Mouse (Mus musculus) megakaryocyte-erythroid progenitor cell, adult 5-6 weeks (primary cell): ENCODE measurements around the gene Gm26938. TPM values are rescaled to one million over a fixed set of nuclear protein-coding genes. Genes with fewer than 3 reads are reported as not detected.

Experiments used
- ATAC-seq: replicated peaks from 2 replicates; pipeline ENCODE4 v1.8.0; 2016; ENCODE audit warnings: mild to moderate bottlenecking, inconsistent platforms; ENCODE audit not compliant: severe bottlenecking, poor library complexity, low FRiP score, low TSS enrichment
- total RNA-seq, 2 experiments: library from RNA; stranded (forward) in 1 of 2; stranded (reverse) in 1 of 2; fragments of 200-1000, 215-1000 nt in 1 of 2; fragments of >200 nt in 1 of 2; fragmentation: Nextera tagmentation in 1 of 2; gene quantifications; 2 replicates each; pipeline ENCODE4 v1.2.3; 2014 to 2017

The Gm26938 gene
- total RNA-seq, 2 experiments from 2014 or later: not detected

GRCm38 (mm10) chr5:139797473-139798167, 28.6 kb downstream of the Gm26938 start:
- ATAC-seq: no peak

- no peak for ATAC-seq
Observed at GRCm38 (mm10) chr5:139796900-139797299, 29.3 kb downstream of the Gm26938 start.

- no peak for ATAC-seq
Observed at GRCm38 (mm10) chr5:139796001-139796620, 30.1 kb downstream of the Gm26938 start.

GRCm38 (mm10) chr5:139794938-139795337, 31.3 kb downstream of the Gm26938 start:
- peak; percentile 19; the same call in 1 of the 2 replicates for ATAC-seq

- ATAC-seq: no peak
Observed at GRCm38 (mm10) chr5:139794137-139794536, 32.1 kb downstream of the Gm26938 start.

- ATAC-seq: no peak
Observed at GRCm38 (mm10) chr5:139793338-139794089, 32.7 kb downstream of the Gm26938 start.

GRCm38 (mm10) chr5:139792966-139793337, 33.3 kb downstream of the Gm26938 start:
- ATAC-seq: no peak

GRCm38 (mm10) chr5:139792159-139792775, 33.9 kb downstream of the Gm26938 start:
- no peak for ATAC-seq

- peak; percentile 79 for ATAC-seq
Observed at GRCm38 (mm10) chr5:139791227-139792158, 34.7 kb downstream of the Gm26938 start, which contains the start of gene Mafk. Gene Mafk, plus strand, starts transcription at chr5:139791513.

- no peak for ATAC-seq
Observed at GRCm38 (mm10) chr5:139789466-139789865, 36.7 kb downstream of the Gm26938 start.

- ATAC-seq: no peak
Observed at GRCm38 (mm10) chr5:139781406-139781805, 44.8 kb downstream of the Gm26938 start.

- no peak for ATAC-seq
Observed at GRCm38 (mm10) chr5:139776966-139777365, 49.2 kb downstream of the Gm26938 start.

- ATAC-seq: peak; percentile 86
Observed at GRCm38 (mm10) chr5:139775216-139775926, 50.8 kb downstream of the Gm26938 start, which contains the start of gene Ints1. Gene Ints1, minus strand, starts transcription at chr5:139775674.

GRCm38 (mm10) chr5:139768216-139768615, 58.0 kb downstream of the Gm26938 start:
- ATAC-seq: no peak

GRCm38 (mm10) chr5:139764296-139764695, 61.9 kb downstream of the Gm26938 start:
- ATAC-seq: peak; percentile 42; the same call in 1 of the 2 replicates

- ATAC-seq: no peak
Observed at GRCm38 (mm10) chr5:139758096-139758495, 68.1 kb downstream of the Gm26938 start.
